Mouse (Mus musculus): ENCODE measurements at regions not wholly inside any gene's neighbourhood (a gene's known extent, or its start where the extent isn't known, plus 50 kb on each side); places are given as distances from the start of the nearest gene placed in this dataset.

DNA sequence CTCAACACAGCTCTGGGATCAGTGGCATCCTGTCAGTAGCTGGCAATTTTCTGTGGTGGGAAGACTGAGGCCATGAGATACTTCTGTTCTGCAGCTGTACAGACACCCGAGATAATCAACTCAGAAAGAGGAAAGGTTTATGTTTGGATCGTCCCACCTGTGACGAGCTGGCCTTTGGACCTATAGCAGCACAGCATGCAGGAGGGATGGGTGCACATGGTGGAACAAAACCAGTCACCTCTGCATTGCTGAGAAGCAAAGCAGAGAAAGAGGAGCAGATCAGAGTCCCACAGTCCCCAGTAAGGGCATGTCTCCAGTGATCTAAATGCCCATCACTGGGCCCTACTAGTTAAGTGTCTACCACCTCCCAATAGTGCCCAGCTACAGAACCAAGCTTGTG is 76.9 kb upstream of the Galnt15 start:
- TF ChIP-seq GATA1 (IDR thresholded peaks at IDR 0.05; ENCODE audit: borderline replicate concordance, low read length) (no peak), FLI1 (IDR thresholded peaks at IDR 0.05; ENCODE audit: low read length) (no peak)
